Mouse (Mus musculus): Measurements from ENCODE around the gene Lrig1.

- TF ChIP-seq CTCF (IDR thresholded peaks at IDR 0.05; ENCODE audit: borderline replicate concordance, control insufficient read depth, extremely low read depth, insufficient read depth, low read length, poor library complexity) (no peak), POLR2A (IDR thresholded peaks at IDR 0.05; ENCODE audit: control insufficient read depth, extremely low read depth, insufficient read depth, low read length, poor library complexity) (no peak)
These were observed 134.2 kb downstream of the Lrig1 start for GRCm38 (mm10) chr6:94565766-94566165.

Measured in thymus, adult 2 months (tissue).